9 mouse cellular contexts compared by ENCODE assay signal in genomic region chr12:97836202-97836908, GRCm38 (mm10).
A peak's percentile ranks its signal among the peaks of the same experiment; 100 is the strongest.
DNase-seq lines count a peak whose midpoint lies in the region; ATAC-seq lines count a peak whose summit lies in the region.
"Had no signal": no experiment of that assay in that cellular context is flagged by ENCODE, and none has a peak within 500 bp of the region (broad histone marks: within the 10 kb centered on the region; RNA-seq: fewer than 3 reads in every experiment).

No protein-coding gene starts in this region.

- no peak overlapping the region for H3K9ac ChIP-seq in hindbrain, embryonic 15.5 days
- H3K9ac ChIP-seq: heart, embryonic 15.5 days had no signal

- peak; percentile 27 to 43 for DNase-seq in cerebellum, postnatal 14 days
- peak; percentile 59 to 77 for DNase-seq in left cerebral cortex, postnatal 14 days (ENCODE audit: low spot score in 2 of 2)
- DNase-seq in right cerebral cortex, adult 2 months (ENCODE audit: low spot score in 2 of 2), result peak; percentile 63 to 65
- DNase-seq in c-Kit-positive CD71-positive TER-119-positive erythroid progenitor cells, embryonic 14.5 days (ENCODE audit: low spot score), result no peak
- no peak for DNase-seq in spleen, adult 18-20 months
- DNase-seq in cerebellum, adult 9-10 months, result no peak

- no peaks in the 10 kb centered on the region for H3K36me3 ChIP-seq in hindbrain, embryonic 15.5 days
- H3K36me3 ChIP-seq: heart, embryonic 15.5 days had no signal

- H3K4me1 ChIP-seq in hindbrain, embryonic 15.5 days (replicated peaks), result no peaks in the 10 kb centered on the region; the same call in 1 of the 2 replicates
- H3K4me1 ChIP-seq: heart, embryonic 15.5 days had no signal

- intact Hi-C loops in left cerebral cortex, postnatal 14 days (cut with DNase I), result no loop called here

- no peaks in the 10 kb centered on the region for H3K27me3 ChIP-seq in hindbrain, embryonic 15.5 days
- H3K27me3 ChIP-seq: heart, embryonic 15.5 days had no signal

- no peaks in the 10 kb centered on the region for H3K9me3 ChIP-seq in hindbrain, embryonic 15.5 days
- H3K9me3 ChIP-seq: heart, embryonic 15.5 days had no signal

- ATAC-seq in cerebellum, adult (ENCODE audit: insufficient number of reproducible peaks, low FRiP score, low TSS enrichment), result no peak
- ATAC-seq in hindbrain, embryonic 15.5 days (ENCODE audit: low FRiP score, low read depth), result peak; percentile 88

- H3K4me3 ChIP-seq in hindbrain, embryonic 15.5 days, result no peak overlapping the region
- H3K4me3 ChIP-seq: heart, embryonic 15.5 days had no signal

- no peak overlapping the region for H3K4me2 ChIP-seq in hindbrain, embryonic 15.5 days
- H3K4me2 ChIP-seq: heart, embryonic 15.5 days had no signal

- 0 out of 2 replicates have a peak overlapping the region, but pooled peaks have one; percentile 8 for H3K27ac ChIP-seq in hindbrain, embryonic 15.5 days (replicated peaks)
- H3K27ac ChIP-seq: heart, embryonic 15.5 days had no signal

- WGBS in hindbrain, embryonic 15.5 days, result 63% methylated on average over 8 of the region's 8 CpGs

Comparison
In these comparisons a context has a peak if more than half of its experiments do, and no peak if none do; other contexts are left out.
1. DNase-seq: peak in cerebellum, postnatal 14 days (2 of 2), left cerebral cortex, postnatal 14 days (2 of 2) and right cerebral cortex, adult 2 months (2 of 2); none in c-Kit-positive CD71-positive TER-119-positive erythroid progenitor cells, embryonic 14.5 days (single experiment), spleen, adult 18-20 months (0 of 2) and cerebellum, adult 9-10 months (single experiment).